Mouse (Mus musculus) limb, embryonic 10.5 days (tissue): ENCODE data around the gene Eefsec. TPM values are rescaled to one million over a fixed set of nuclear protein-coding genes. Genes with fewer than 3 reads are reported as not detected.

ENCODE experiments used
- DNase-seq: peaks from one replicate; pipeline ENCODE4 v3.0.0-alpha.2; 2017; ENCODE audit warnings: low spot score
- H3K27ac ChIP-seq: fragments of 300-500 bp; sonication (generic); 2 replicates; pipeline ENCODE4 v1.5.1; 2016; ENCODE audit warnings: mild to moderate bottlenecking
- H3K27me3 ChIP-seq: fragments of 300-500 bp; sonication (generic); 2 replicates; pipeline ENCODE4 v1.6.1; 2016; ENCODE audit warnings: low read depth, mild to moderate bottlenecking; ENCODE audit not compliant: poor library complexity, severe bottlenecking
- H3K36me3 ChIP-seq: fragments of 300-500 bp; sonication (generic); 2 replicates; pipeline ENCODE4 v1.6.1; 2016; ENCODE audit warnings: mild to moderate bottlenecking, moderate library complexity
- H3K4me1 ChIP-seq: fragments of 300-500 bp; sonication (generic); 2 replicates; pipeline ENCODE4 v1.6.1; 2016
- H3K4me3 ChIP-seq: fragments of 300-500 bp; sonication (generic); 2 replicates; pipeline ENCODE4 v1.5.1; 2016; ENCODE audit warnings: mild to moderate bottlenecking, moderate library complexity
- H3K9me3 ChIP-seq: fragments of 300-500 bp; sonication (generic); replicated peaks from 2 replicates; pipeline ENCODE4 v1.6.1; 2016; ENCODE audit warnings: mild to moderate bottlenecking
- WGBS: fragments of 180-500 bp; shearing (Covaris S2); methylation state at CpG from one replicate; pipeline ENCODE4 v1.1.7; 2016; 5-methylcytosine and 5-hydroxymethylcytosine counted together
- polyA plus RNA-seq: library from polyadenylated mRNA; unstranded; fragments of >200 nt; fragmentation: Nextera tagmentation; extraction: Ambion mirVana; gene quantifications from 2 replicates; pipeline ENCODE4 v1.2.1, GENCODE M21; 2016

Gene Eefsec
- polyA plus RNA-seq, 1 experiment from 2014 or later = 44.2 TPM

DNA sequence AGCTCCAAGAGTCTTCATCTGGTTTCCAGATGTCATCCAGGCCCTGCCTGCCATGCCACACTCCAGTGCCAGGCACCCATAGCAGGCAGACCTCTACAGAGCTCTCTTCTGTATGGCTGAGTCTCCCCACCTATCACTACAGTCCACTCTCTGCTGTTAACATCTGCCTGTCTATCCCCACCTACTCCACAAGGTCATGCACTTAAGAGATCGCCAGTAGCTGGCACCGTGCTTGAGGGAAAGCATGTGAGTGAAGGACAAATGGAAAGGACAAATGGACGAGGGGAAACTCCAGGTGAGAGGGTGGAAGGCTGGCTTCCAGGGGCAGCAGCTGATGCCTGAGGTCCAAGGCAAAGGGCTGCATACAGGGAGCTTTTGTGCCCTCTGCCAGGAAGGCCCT lies 90.5 kb downstream of the Eefsec start:
- 69% methylated on average over 3 of the region's 3 CpGs for WGBS

GRCm38 (mm10) chr6:88352541-88352940 lies 93.8 kb downstream of the Eefsec start:
- H3K9me3 ChIP-seq = no peaks in the 10 kb centered on the region
- H3K27me3 ChIP-seq = no peaks in the 10 kb centered on the region
- DNase-seq = no peak
- H3K36me3 ChIP-seq = peaks cover 31% of the 10 kb centered on the region; the same call in 1 of the 2 replicates
- no peak overlapping the region for H3K4me3 ChIP-seq
- 37% methylated on average over 4 of the region's 4 CpGs for WGBS
- peaks cover 23% of the 10 kb centered on the region for H3K4me1 ChIP-seq
- H3K27ac ChIP-seq = peak overlapping the region; percentile 59

More for the DNA sequence above, 90.5 kb downstream of the Eefsec start:
- peak overlapping the region; percentile 51 for H3K27ac ChIP-seq
- no peak for DNase-seq
- H3K36me3 ChIP-seq = peaks cover 15% of the 10 kb centered on the region; the same call in 1 of the 2 replicates
- H3K27me3 ChIP-seq = no peaks in the 10 kb centered on the region
- peaks cover 23% of the 10 kb centered on the region for H3K4me1 ChIP-seq
- H3K4me3 ChIP-seq = no peak overlapping the region
- H3K9me3 ChIP-seq = no peaks in the 10 kb centered on the region

- no peak for DNase-seq
- 0 out of 2 replicates have a peak overlapping the region, but pooled peaks have one; percentile 38 for H3K27ac ChIP-seq
Observed at GRCm38 (mm10) chr6:88346776-88347175, 99.6 kb downstream of the Eefsec start.

GRCm38 (mm10) chr6:88345311-88345710 lies 101.0 kb downstream of the Eefsec start:
- peak overlapping the region; percentile 36; the same call in 1 of the 2 replicates for H3K27ac ChIP-seq
- H3K4me3 ChIP-seq = no peak overlapping the region
- no peaks in the 10 kb centered on the region for H3K9me3 ChIP-seq
- no peak for DNase-seq
- H3K4me1 ChIP-seq = peaks cover 49% of the 10 kb centered on the region
- WGBS = 83% methylated on average over 2 of the region's 2 CpGs
- no peaks in the 10 kb centered on the region for H3K27me3 ChIP-seq
- peaks cover 19% of the 10 kb centered on the region; the same call in 1 of the 2 replicates for H3K36me3 ChIP-seq

More at GRCm38 (mm10) chr6:88346776-88347175, 99.6 kb downstream of the Eefsec start:
- Histone ChIP-seq H3K4me1 (peaks cover 42% of the 10 kb centered on the region), H3K36me3 (peaks cover 20% of the 10 kb centered on the region; the same call in 1 of the 2 replicates), H3K27me3 (no peaks in the 10 kb centered on the region), H3K9me3 (no peaks in the 10 kb centered on the region), H3K4me3 (no peak overlapping the region)
- 94% methylated on average over 1 of the region's 1 CpGs for WGBS

GRCm38 (mm10) chr6:88343485-88344450 lies 102.6 kb downstream of the Eefsec start:
- H3K4me3 ChIP-seq = peak overlapping the region; percentile 28
- peaks cover 57% of the 10 kb centered on the region for H3K4me1 ChIP-seq
- 26% methylated on average over 7 of the region's 7 CpGs for WGBS
- peaks cover 9% of the 10 kb centered on the region; the same call in 1 of the 2 replicates for H3K36me3 ChIP-seq
- H3K27ac ChIP-seq = peak overlapping the region; percentile 90
- H3K9me3 ChIP-seq = no peaks in the 10 kb centered on the region
- H3K27me3 ChIP-seq = no peaks in the 10 kb centered on the region
- peak; percentile 91 for DNase-seq

- 81% methylated on average over 3 of the region's 3 CpGs for WGBS
- Histone ChIP-seq H3K27ac (peak overlapping the region; percentile 90), H3K36me3 (peaks cover 4% of the 10 kb centered on the region; the same call in 1 of the 2 replicates), H3K4me3 (no peak overlapping the region), H3K9me3 (no peaks in the 10 kb centered on the region), H3K4me1 (peaks cover 65% of the 10 kb centered on the region), H3K27me3 (no peaks in the 10 kb centered on the region)
- DNase-seq = no peak
Observed at GRCm38 (mm10) chr6:88342965-88343364, 103.4 kb downstream of the Eefsec start.

DNA sequence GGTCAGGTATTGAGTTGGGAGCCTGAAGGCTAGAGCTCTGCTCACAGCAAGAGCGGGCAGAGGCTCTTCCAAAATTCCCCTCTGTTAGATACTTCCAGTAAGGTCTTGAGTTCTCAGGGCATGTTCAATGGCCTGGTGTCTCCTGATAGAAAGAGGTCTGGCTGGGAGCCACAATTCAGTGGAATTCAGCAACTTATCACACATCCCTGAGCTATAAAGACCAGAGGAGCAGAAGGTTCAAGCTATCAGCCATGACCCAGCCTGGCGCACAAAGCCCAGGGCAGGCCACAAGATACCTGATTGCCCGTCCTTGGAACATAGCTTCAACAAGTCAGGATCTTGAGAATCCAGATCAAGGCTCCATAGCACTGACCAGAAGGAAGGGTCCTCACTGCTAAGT lies 105.2 kb downstream of the Eefsec start:
- H3K9me3 ChIP-seq = no peaks in the 10 kb centered on the region
- peaks cover 62% of the 10 kb centered on the region for H3K4me1 ChIP-seq
- no peak overlapping the region for H3K4me3 ChIP-seq
- DNase-seq = no peak
- no peaks in the 10 kb centered on the region for H3K36me3 ChIP-seq
- peak overlapping the region; percentile 90; the same call in 1 of the 2 replicates for H3K27ac ChIP-seq
- 96% methylated on average over 3 of the region's 3 CpGs for WGBS
- no peaks in the 10 kb centered on the region for H3K27me3 ChIP-seq

GRCm38 (mm10) chr6:88340761-88341160 lies 105.6 kb downstream of the Eefsec start:
- Histone ChIP-seq H3K36me3 (no peaks in the 10 kb centered on the region), H3K27ac (peak overlapping the region; percentile 46; the same call in 1 of the 2 replicates), H3K9me3 (no peaks in the 10 kb centered on the region), H3K4me3 (no peak overlapping the region), H3K4me1 (peaks cover 62% of the 10 kb centered on the region), H3K27me3 (no peaks in the 10 kb centered on the region)
- DNase-seq = no peak
- WGBS = 89% methylated on average over 7 of the region's 7 CpGs

DNA sequence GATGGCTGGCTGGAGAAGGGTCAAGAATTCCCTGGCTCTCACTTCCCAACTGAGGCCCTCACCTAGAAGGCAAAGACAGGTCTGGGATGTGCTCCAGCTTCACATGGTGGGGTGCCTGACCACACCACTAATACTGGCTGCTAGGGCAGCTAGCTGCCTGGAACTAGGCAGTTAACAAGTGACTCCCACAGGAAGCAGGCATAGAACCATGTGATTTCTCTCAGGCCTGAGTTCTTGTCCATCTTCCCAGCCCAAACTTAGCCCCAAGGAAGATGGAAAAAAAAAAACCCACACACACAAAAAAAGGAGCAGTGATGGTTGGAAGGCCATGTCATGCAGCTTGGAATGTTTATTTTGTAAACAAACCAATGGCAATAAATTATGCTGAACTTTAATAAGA lies 117.0 kb downstream of the Eefsec start:
- no peak overlapping the region for H3K27ac ChIP-seq
- no peak for DNase-seq

GRCm38 (mm10) chr6:88321879-88322278 lies 124.5 kb downstream of the Eefsec start:
- peak overlapping the region; percentile 77 for H3K27ac ChIP-seq
- DNase-seq = peak; percentile 75
- 13% methylated on average over 7 of the region's 7 CpGs for WGBS

More for the DNA sequence above, 117.0 kb downstream of the Eefsec start:
- no peaks in the 10 kb centered on the region for H3K9me3 ChIP-seq
- H3K27me3 ChIP-seq = no peaks in the 10 kb centered on the region
- peaks cover 15% of the 10 kb centered on the region for H3K36me3 ChIP-seq
- H3K4me1 ChIP-seq = no peaks in the 10 kb centered on the region
- no peak overlapping the region for H3K4me3 ChIP-seq

DNA sequence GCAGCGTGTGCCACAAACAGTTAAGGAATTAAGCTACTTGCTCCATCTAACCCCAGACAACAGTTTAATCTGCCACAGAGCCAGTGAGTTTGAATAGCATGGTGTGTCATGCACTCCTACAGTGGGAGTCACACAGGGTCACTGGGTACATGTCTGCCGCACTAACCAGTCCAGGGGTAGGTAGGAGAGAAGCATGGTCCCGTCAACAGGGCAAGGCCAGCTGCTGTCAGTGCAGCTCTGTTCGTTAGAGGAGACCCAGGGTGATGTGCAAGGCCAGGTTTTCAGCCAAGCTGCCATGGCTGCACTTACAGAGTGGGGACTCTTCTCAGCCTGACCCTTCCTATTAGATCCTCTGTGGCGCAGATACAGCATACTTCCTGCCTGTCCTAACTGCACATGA lies 125.1 kb downstream of the Eefsec start:
- Histone ChIP-seq H3K27me3 (no peaks in the 10 kb centered on the region), H3K36me3 (no peaks in the 10 kb centered on the region), H3K9me3 (no peaks in the 10 kb centered on the region), H3K27ac (peak overlapping the region; percentile 77), H3K4me3 (no peak overlapping the region), H3K4me1 (peaks cover 43% of the 10 kb centered on the region)
- no peak for DNase-seq
- 67% methylated on average over 5 of the region's 5 CpGs for WGBS

More at GRCm38 (mm10) chr6:88321879-88322278, 124.5 kb downstream of the Eefsec start:
- no peaks in the 10 kb centered on the region for H3K27me3 ChIP-seq
- no peak overlapping the region for H3K4me3 ChIP-seq
- peaks cover 43% of the 10 kb centered on the region for H3K4me1 ChIP-seq
- no peaks in the 10 kb centered on the region for H3K36me3 ChIP-seq
- H3K9me3 ChIP-seq = no peaks in the 10 kb centered on the region

DNA sequence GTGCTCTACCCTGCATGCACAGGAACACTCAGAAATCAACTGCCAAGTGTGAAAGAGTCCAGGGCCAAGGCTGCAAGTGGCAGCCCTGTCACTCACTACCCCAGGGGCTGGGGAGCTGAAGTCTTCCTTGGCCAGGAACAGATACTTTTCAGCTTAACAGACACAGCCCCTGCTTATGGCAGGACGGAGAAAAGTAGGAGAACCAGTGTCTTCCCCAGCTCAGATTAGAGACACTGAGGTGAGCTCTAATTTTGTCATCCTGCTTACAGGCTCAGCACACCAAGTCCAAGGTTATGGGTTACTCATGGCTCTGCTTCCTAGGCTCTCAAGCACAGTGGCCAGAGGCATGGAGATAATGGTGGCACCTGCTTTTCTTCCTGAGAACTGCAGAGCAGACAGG lies 126.6 kb downstream of the Eefsec start:
- no peak for DNase-seq
- Histone ChIP-seq H3K9me3 (no peaks in the 10 kb centered on the region), H3K27ac (peak overlapping the region; percentile 22; the same call in 1 of the 2 replicates), H3K4me1 (peaks cover 49% of the 10 kb centered on the region), H3K36me3 (no peaks in the 10 kb centered on the region), H3K4me3 (no peak overlapping the region), H3K27me3 (no peaks in the 10 kb centered on the region)
- WGBS = 83% methylated on average over 1 of the region's 1 CpGs

GRCm38 (mm10) chr6:88315295-88315694 lies 131.0 kb downstream of the Eefsec start:
- Histone ChIP-seq H3K27ac (no peak overlapping the region), H3K27me3 (no peaks in the 10 kb centered on the region), H3K4me1 (peaks cover 28% of the 10 kb centered on the region), H3K4me3 (no peak overlapping the region), H3K9me3 (no peaks in the 10 kb centered on the region), H3K36me3 (no peaks in the 10 kb centered on the region; the same call in 1 of the 2 replicates)
- 31% methylated on average over 2 of the region's 2 CpGs for WGBS
- DNase-seq = no peak
